Mouse (Mus musculus) natural killer cell, adult 2 months (primary cell): ENCODE measurements around the gene Cnga2.
"Not testable (repeated sequence)": the region's sequence is repeated elsewhere in the genome, so short reads cannot be mapped to it uniquely, and the experiment has no call there.

Source experiments
- DNase-seq, 2 experiments: peaks; one replicate each; pipeline ENCODE4 v3.0.0; 2022; ENCODE audit warnings: low spot score in 2 of 2

Gene Cnga2

GRCm38 (mm10) chrX:71991549-71991948 lies at the start of gene Cnga2:
Gene Cnga2 (plus strand): TSS chrX:71991849.
- DNase-seq, result no peak

GRCm38 (mm10) chrX:71946631-71947030 lies 45.0 kb upstream of the Cnga2 start:
- DNase-seq, result peak in 1 of 2 experiments; percentile 0

GRCm38 (mm10) chrX:71958366-71958765 lies 33.3 kb upstream of the Cnga2 start:
- no peak for DNase-seq

GRCm38 (mm10) chrX:71962073-71963051 lies 29.3 kb upstream of the Cnga2 start, which contains the start of gene Prrg3:
Gene Prrg3 (plus strand): TSS chrX:71962624.
- no peak for DNase-seq

GRCm38 (mm10) chrX:71963275-71963912 lies 28.3 kb upstream of the Cnga2 start:
- no peak for DNase-seq

GRCm38 (mm10) chrX:71968216-71968615 lies 23.4 kb upstream of the Cnga2 start:
- no peak for DNase-seq

GRCm38 (mm10) chrX:71968816-71969215 lies 22.8 kb upstream of the Cnga2 start:
- DNase-seq, result no peak

GRCm38 (mm10) chrX:71971325-71971724 lies 20.3 kb upstream of the Cnga2 start:
- no peak for DNase-seq

GRCm38 (mm10) chrX:71972686-71973085 lies 19.0 kb upstream of the Cnga2 start, which contains the start of gene Fate1:
Gene Fate1 (plus strand): TSS chrX:71972986.
- DNase-seq, result no peak

GRCm38 (mm10) chrX:71977681-71978080 lies 14.0 kb upstream of the Cnga2 start:
- DNase-seq, result not testable (repeated sequence)

- no peak for DNase-seq
Observed at GRCm38 (mm10) chrX:71980443-71980842, 11.2 kb upstream of the Cnga2 start.

GRCm38 (mm10) chrX:71981322-71981721 lies 10.3 kb upstream of the Cnga2 start:
- DNase-seq, result no peak

GRCm38 (mm10) chrX:71983205-71983604 lies 8.4 kb upstream of the Cnga2 start:
- no peak for DNase-seq

GRCm38 (mm10) chrX:71983775-71984174 lies 7.9 kb upstream of the Cnga2 start:
- DNase-seq, result no peak

GRCm38 (mm10) chrX:71995972-71996371 lies 4.3 kb downstream of the Cnga2 start:
- no peak for DNase-seq

- no peak for DNase-seq
Observed at GRCm38 (mm10) chrX:72009930-72010329, 18.3 kb downstream of the Cnga2 start.

- DNase-seq, result no peak
Observed at GRCm38 (mm10) chrX:72012236-72012635, 20.6 kb downstream of the Cnga2 start.

GRCm38 (mm10) chrX:72012804-72013203 lies 21.2 kb downstream of the Cnga2 start:
- DNase-seq, result no peak

- DNase-seq, result no peak
Observed at GRCm38 (mm10) chrX:72022241-72022640, 30.6 kb downstream of the Cnga2 start.

- DNase-seq, result no peak
Observed at GRCm38 (mm10) chrX:72022750-72023398, 31.2 kb downstream of the Cnga2 start.

GRCm38 (mm10) chrX:72023542-72023941 lies 31.9 kb downstream of the Cnga2 start:
- no peak for DNase-seq

- DNase-seq, result no peak
Observed at GRCm38 (mm10) chrX:72044056-72044455, 52.4 kb downstream of the Cnga2 start.
